Mouse (Mus musculus) liver, embryonic 13.5 days (tissue): ENCODE data around the gene Spred2. TPM values are rescaled to one million over a fixed set of nuclear protein-coding genes. Genes with fewer than 3 reads are reported as not detected.
"Not testable (repeated sequence)": the region's sequence is repeated elsewhere in the genome, so short reads cannot be mapped to it uniquely, and the experiment has no call there.

Experiments
- ATAC-seq: fragments of 200-750 bp; cut with Nextera tagmentation; 2 replicates; pipeline ENCODE4 v1.8.0; 2017; ENCODE audit warnings: low read depth, mild to moderate bottlenecking, moderate number of reproducible peaks, moderate library complexity
- DNase-seq: peaks from one replicate; pipeline ENCODE4 v3.0.0; 2022
- H3K27ac ChIP-seq: fragments of 300-500 bp; sonication (generic); 2 replicates; pipeline ENCODE4 v1.5.1; 2015; ENCODE audit warnings: moderate library complexity, mild to moderate bottlenecking, inconsistent platforms
- H3K27me3 ChIP-seq: fragments of 300-500 bp; sonication (generic); 2 replicates; pipeline ENCODE4 v1.6.1; 2015; ENCODE audit warnings: mild to moderate bottlenecking, inconsistent platforms
- H3K36me3 ChIP-seq: fragments of 300-500 bp; sonication (generic); 2 replicates; pipeline ENCODE4 v1.6.1; 2015; ENCODE audit warnings: mild to moderate bottlenecking, inconsistent platforms
- H3K4me1 ChIP-seq: fragments of 300-500 bp; sonication (generic); replicated peaks from 2 replicates; pipeline ENCODE4 v1.6.1; 2015; ENCODE audit warnings: inconsistent platforms
- H3K4me2 ChIP-seq: fragments of 300-500 bp; sonication (generic); 2 replicates; pipeline ENCODE4 v1.6.1; 2015; ENCODE audit warnings: inconsistent platforms, mild to moderate bottlenecking, moderate library complexity
- H3K4me3 ChIP-seq: fragments of 300-500 bp; sonication (generic); replicated peaks from 2 replicates; pipeline ENCODE4 v1.5.1; 2015; ENCODE audit warnings: mild to moderate bottlenecking, inconsistent platforms
- H3K9ac ChIP-seq: fragments of 300-500 bp; sonication (generic); 2 replicates; pipeline ENCODE4 v1.6.1; 2015; ENCODE audit warnings: mild to moderate bottlenecking, inconsistent platforms
- H3K9me3 ChIP-seq: fragments of 300-500 bp; sonication (generic); replicated peaks from 2 replicates; pipeline ENCODE4 v1.6.1; 2016; ENCODE audit warnings: inconsistent platforms
- WGBS: fragments of 180-500 bp; shearing (Covaris S2); methylation state at CpG from one replicate; pipeline ENCODE4 v1.1.7; 2015; ENCODE audit not compliant: insufficient replicate concordance; 5-methylcytosine and 5-hydroxymethylcytosine counted together
- polyA plus RNA-seq: library from polyadenylated mRNA; unstranded; fragments of >200 nt; fragmentation: Nextera tagmentation; extraction: Ambion mirVana; gene quantifications from 2 replicates; pipeline ENCODE4 v1.2.1, GENCODE M21; 2015

Spred2 gene
- polyA plus RNA-seq, 1 experiment from 2014 or later, result 2.3 TPM

GRCm38 (mm10) chr11:20027719-20028118, 103.5 kb downstream of the Spred2 start:
- Histone ChIP-seq H3K4me2 (no peak overlapping the region), H3K9me3 (no peaks in the 10 kb centered on the region), H3K4me3 (no peak overlapping the region), H3K9ac (no peak overlapping the region), H3K27ac (no peak overlapping the region), H3K27me3 (no peaks in the 10 kb centered on the region), H3K4me1 (peaks cover 42% of the 10 kb centered on the region), H3K36me3 (peaks cover 9% of the 10 kb centered on the region)
- no peak for ATAC-seq
- WGBS, result 70% methylated on average over 9 of the region's 9 CpGs
- DNase-seq, result no peak

DNA sequence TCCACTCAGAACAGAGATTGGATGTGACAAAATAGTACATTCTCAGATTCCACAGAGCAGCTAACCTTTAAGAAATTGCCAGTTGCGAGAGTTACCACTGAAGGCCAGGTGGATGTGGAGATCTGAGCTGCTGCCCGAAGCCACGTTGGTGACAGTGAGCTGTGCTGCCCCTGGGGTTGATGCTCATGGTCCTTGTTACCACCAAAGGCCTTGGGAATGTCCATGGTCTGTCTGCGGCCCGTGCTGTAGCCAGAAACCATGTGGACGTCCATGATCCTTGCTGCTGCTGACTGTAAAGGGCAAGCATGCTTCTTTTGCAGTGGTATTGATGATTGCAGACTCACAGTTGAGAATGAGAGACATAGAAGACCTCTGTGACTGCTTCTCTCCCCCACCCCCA, 104.2 kb downstream of the Spred2 start:
- H3K9me3 ChIP-seq, result no peaks in the 10 kb centered on the region
- no peaks in the 10 kb centered on the region for H3K27me3 ChIP-seq
- WGBS, result 75% methylated on average over 6 of the region's 6 CpGs
- H3K36me3 ChIP-seq, result peaks cover 9% of the 10 kb centered on the region
- H3K4me1 ChIP-seq, result peaks cover 35% of the 10 kb centered on the region
- H3K27ac ChIP-seq, result 0 out of 2 replicates have a peak overlapping the region, but pooled peaks have one; percentile 7
- no peak overlapping the region for H3K4me2 ChIP-seq
- DNase-seq, result no peak
- no peak overlapping the region for H3K9ac ChIP-seq
- ATAC-seq, result no peak
- H3K4me3 ChIP-seq, result no peak overlapping the region

- Histone ChIP-seq H3K36me3 (peaks cover 8% of the 10 kb centered on the region), H3K27me3 (no peaks in the 10 kb centered on the region), H3K4me1 (peaks cover 31% of the 10 kb centered on the region), H3K4me3 (no peak overlapping the region), H3K4me2 (0 out of 2 replicates have a peak overlapping the region, but pooled peaks have one; percentile 1), H3K9me3 (no peaks in the 10 kb centered on the region), H3K9ac (no peak overlapping the region), H3K27ac (peak overlapping the region; percentile 13; the same call in 1 of the 2 replicates)
- DNase-seq (no peak), ATAC-seq (peak; percentile 69)
- WGBS, result 50% methylated on average over 4 of the region's 4 CpGs
Observed at GRCm38 (mm10) chr11:20029014-20029413, 104.8 kb downstream of the Spred2 start.

DNA sequence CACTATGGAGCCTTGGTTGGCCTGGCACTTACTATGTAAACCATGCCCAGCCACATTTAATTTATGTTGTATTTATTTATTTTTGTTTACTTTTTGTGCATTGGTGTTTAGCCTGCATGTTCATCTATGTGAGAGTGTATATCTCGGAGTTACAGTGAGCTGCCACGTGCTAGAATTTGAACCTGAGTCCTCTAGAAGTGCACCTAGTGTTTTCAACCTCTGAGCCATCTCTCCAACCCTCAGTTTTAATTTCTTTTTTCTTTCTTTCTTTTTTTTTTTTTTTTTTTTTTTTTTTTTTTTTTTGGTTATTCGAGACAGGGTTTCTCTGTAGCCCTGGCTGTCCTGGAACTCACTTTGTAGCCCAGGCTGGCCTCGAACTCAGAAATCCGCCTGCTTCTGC, 106.8 kb downstream of the Spred2 start:
- DNase-seq, ATAC-seq, H3K27me3 ChIP-seq, H3K4me2 ChIP-seq, H3K9ac ChIP-seq, H3K9me3 ChIP-seq, H3K4me3 ChIP-seq, H3K36me3 ChIP-seq, H3K27ac ChIP-seq: not testable (repeated sequence)
- WGBS, result 91% methylated on average over 5 of the region's 5 CpGs
- H3K4me1 ChIP-seq, result peaks cover 29% of the 10 kb centered on the region

DNA sequence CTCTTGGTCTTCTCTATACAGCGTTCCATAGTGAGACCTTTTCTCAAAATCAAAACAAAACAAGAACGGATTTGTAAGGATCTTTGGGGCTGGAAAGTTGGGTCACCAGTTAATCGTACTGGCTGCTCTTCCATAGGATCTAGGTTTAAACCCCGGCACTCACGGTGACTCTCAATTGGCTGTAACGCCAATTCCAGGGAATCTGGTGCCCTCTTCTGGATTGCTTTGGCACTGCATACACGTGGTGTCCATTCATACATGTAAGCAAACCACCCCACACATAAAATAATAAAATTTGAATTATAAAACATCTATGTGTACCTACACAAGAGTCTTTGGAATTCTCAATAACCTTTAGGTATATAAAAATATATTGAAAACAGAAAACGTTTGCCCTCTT, 107.4 kb downstream of the Spred2 start:
- Histone ChIP-seq H3K4me3 (no peak overlapping the region), H3K27me3 (no peaks in the 10 kb centered on the region), H3K9ac (no peak overlapping the region), H3K4me2 (no peak overlapping the region), H3K36me3 (no peaks in the 10 kb centered on the region), H3K9me3 (no peaks in the 10 kb centered on the region), H3K27ac (no peak overlapping the region), H3K4me1 (peaks cover 29% of the 10 kb centered on the region)
- peak; percentile 52 for DNase-seq
- no peak for ATAC-seq
- WGBS, result 28% methylated on average over 8 of the region's 8 CpGs

DNA sequence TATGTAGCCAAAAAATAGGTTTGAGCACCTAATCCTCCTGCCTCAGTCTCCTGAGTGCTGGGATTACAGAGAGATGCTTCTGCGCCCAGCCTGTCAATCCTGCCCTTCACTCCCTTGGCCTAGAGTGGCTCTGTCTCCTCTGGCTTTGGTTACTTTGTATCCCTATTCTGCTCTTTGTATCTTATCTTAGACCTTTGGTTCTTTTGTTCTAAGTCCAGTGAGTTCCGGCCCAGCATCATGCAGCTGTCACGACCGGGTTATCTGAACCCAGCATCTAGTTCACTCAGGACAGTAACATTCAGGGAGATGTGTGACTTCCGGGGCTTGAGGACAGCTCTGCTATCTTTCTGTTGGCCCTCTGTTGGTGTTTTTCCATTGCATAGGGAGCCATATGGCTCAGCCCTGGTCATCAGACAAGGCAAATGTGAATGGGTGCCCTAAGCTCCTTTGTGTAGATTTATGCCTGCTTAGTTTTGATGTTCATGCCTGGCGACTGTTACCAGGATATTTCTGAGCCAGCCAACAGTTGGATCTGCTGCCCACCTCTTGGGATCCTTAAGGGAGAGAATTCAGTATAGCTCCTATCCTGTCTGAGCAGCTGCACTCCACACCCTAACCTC, 109.5 kb downstream of the Spred2 start:
- H3K27me3 ChIP-seq, result no peaks in the 10 kb centered on the region
- peaks cover 25% of the 10 kb centered on the region for H3K4me1 ChIP-seq
- H3K27ac ChIP-seq, result no peak overlapping the region
- WGBS, result 40% methylated on average over 6 of the region's 6 CpGs
- H3K4me3 ChIP-seq, result no peak overlapping the region
- ATAC-seq, result no peak
- H3K4me2 ChIP-seq, result no peak overlapping the region
- no peak overlapping the region for H3K9ac ChIP-seq
- no peaks in the 10 kb centered on the region for H3K36me3 ChIP-seq
- H3K9me3 ChIP-seq, result no peaks in the 10 kb centered on the region
- no peak for DNase-seq

- no peak for ATAC-seq
- 68% methylated on average over 14 of the region's 14 CpGs for WGBS
- Histone ChIP-seq H3K27me3 (no peaks in the 10 kb centered on the region), H3K4me3 (no peak overlapping the region), H3K9ac (no peak overlapping the region), H3K4me1 (peaks cover 20% of the 10 kb centered on the region), H3K9me3 (no peaks in the 10 kb centered on the region), H3K36me3 (no peaks in the 10 kb centered on the region), H3K4me2 (no peak overlapping the region), H3K27ac (no peak overlapping the region)
- DNase-seq, result no peak
Observed at GRCm38 (mm10) chr11:20034337-20034947, 110.3 kb downstream of the Spred2 start.

- Histone ChIP-seq H3K4me3 (no peak overlapping the region), H3K27ac (no peak overlapping the region), H3K9ac (no peak overlapping the region), H3K9me3 (no peaks in the 10 kb centered on the region), H3K4me2 (no peak overlapping the region), H3K4me1 (peaks cover 18% of the 10 kb centered on the region), H3K27me3 (no peaks in the 10 kb centered on the region), H3K36me3 (no peaks in the 10 kb centered on the region)
- DNase-seq (peak; percentile 21), ATAC-seq (peak; percentile 67)
- WGBS, result 35% methylated on average over 11 of the region's 11 CpGs
Observed at GRCm38 (mm10) chr11:20035343-20035928, 111.3 kb downstream of the Spred2 start.

GRCm38 (mm10) chr11:20035972-20036371, 111.8 kb downstream of the Spred2 start:
- peaks cover 18% of the 10 kb centered on the region for H3K4me1 ChIP-seq
- no peak overlapping the region for H3K27ac ChIP-seq
- no peaks in the 10 kb centered on the region for H3K9me3 ChIP-seq
- 83% methylated on average over 7 of the region's 7 CpGs for WGBS
- no peak overlapping the region for H3K9ac ChIP-seq
- no peak overlapping the region for H3K4me2 ChIP-seq
- DNase-seq, result no peak
- no peak for ATAC-seq
- no peaks in the 10 kb centered on the region for H3K36me3 ChIP-seq
- H3K27me3 ChIP-seq, result no peaks in the 10 kb centered on the region
- no peak overlapping the region for H3K4me3 ChIP-seq

DNA sequence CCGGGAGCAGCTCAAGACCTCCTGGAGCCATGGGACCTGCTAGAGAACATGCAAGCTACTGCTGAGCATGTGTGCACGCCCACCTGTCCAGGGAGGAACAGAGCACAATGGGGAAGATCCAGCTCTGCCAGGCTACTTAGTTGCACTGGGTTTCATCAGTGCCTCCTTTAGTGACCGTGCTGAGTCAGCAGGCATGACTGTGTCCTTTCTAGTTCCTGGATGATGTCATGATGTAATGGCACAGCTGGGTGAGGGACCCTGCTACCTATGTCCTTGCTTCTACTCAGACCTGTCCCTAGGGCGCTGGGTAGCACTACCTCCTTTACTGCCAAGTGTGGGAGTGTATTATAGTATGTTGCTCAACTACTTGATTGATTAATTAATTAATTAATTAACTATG, 113.6 kb downstream of the Spred2 start:
- DNase-seq (no peak), ATAC-seq (peak; percentile 23; the same call in 1 of the 2 replicates)
- no peaks in the 10 kb centered on the region for H3K9me3 ChIP-seq
- 49% methylated on average over 4 of the region's 4 CpGs for WGBS
- H3K4me3 ChIP-seq, result no peak overlapping the region
- peaks cover 33% of the 10 kb centered on the region for H3K4me1 ChIP-seq
- H3K9ac ChIP-seq, result no peak overlapping the region
- H3K36me3 ChIP-seq, result no peaks in the 10 kb centered on the region
- no peak overlapping the region for H3K4me2 ChIP-seq
- no peaks in the 10 kb centered on the region for H3K27me3 ChIP-seq
- H3K27ac ChIP-seq, result no peak overlapping the region

DNA sequence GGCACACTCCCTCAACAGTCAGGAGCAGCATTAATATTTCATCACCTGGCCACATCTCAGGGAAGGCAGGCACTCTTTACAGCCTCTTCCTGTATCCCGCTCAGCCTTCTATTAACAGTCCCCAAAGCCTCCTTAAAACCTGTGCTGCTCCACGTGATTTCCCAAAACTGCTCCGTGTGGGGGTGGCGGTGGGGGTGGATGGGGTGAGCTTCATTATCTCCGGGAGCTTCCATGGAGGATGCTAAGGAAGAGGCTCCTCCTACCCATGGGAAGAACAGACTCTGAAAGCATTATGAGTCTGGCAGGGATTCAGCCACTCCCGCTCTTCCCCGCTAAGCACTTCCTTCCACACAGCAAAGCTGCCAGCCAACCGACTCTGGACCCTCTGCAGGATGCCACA, 114.5 kb downstream of the Spred2 start:
- Histone ChIP-seq H3K27ac (no peak overlapping the region), H3K4me3 (no peak overlapping the region), H3K4me1 (peaks cover 43% of the 10 kb centered on the region), H3K4me2 (no peak overlapping the region), H3K27me3 (no peaks in the 10 kb centered on the region), H3K9ac (no peak overlapping the region), H3K9me3 (no peaks in the 10 kb centered on the region), H3K36me3 (no peaks in the 10 kb centered on the region)
- WGBS, result 49% methylated on average over 8 of the region's 8 CpGs
- DNase-seq (no peak), ATAC-seq (no peak)
